Mouse (Mus musculus) ES-Bruce4 (cell line): Measurements from ENCODE around the gene March8.

ENCODE experiments used
- CTCF ChIP-seq: IDR thresholded peaks from one replicate; pipeline ENCODE4 v1.8.1; 2011; ENCODE audit warnings: low read depth, low read length
- EP300 ChIP-seq: IDR thresholded peaks from 2 replicates; pipeline ENCODE4 v1.6.1; 2011; ENCODE audit warnings: low read depth, low read length; ENCODE audit not compliant: insufficient read depth
- POLR2A ChIP-seq: IDR thresholded peaks from one replicate; pipeline ENCODE4 v1.8.1; 2011; ENCODE audit warnings: low read length; ENCODE audit not compliant: insufficient read depth

DNA sequence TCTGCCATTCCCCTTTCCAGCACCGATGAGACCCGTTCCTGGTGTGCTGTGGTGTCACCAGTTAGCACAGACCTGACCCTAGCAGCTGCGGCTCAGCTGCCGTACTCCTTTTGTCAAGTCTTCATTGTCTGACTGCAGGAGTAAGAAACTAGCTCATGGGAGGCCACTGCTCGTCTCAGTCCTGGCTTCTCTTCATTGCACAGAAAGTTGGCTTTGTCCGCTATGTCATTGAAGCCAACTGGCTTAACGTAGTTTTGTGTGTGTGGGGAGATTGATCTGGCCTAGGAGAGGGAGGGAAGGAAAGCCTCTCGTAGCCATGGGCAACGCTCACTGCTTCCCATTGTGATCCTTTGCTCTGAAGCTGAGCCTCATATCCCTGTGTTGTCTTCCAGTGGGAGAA lies 67.4 kb downstream of the March8 start:
- no peak for TF ChIP-seq CTCF
- TF ChIP-seq EP300: no peak
- TF ChIP-seq POLR2A: no peak
